Mouse (Mus musculus) ES-E14 (cell line): ENCODE measurements around the gene Zfp740. TPM values are rescaled to one million over a fixed set of nuclear protein-coding genes. Genes with fewer than 3 reads are reported as not detected.

ENCODE experiments used
- DNase-seq: peaks from one replicate; pipeline ENCODE4 v3.0.0-alpha.2; 2013; ENCODE audit warnings: low read depth, low spot score
- H3K27ac ChIP-seq: 2 replicates; pipeline ENCODE4 v1.5.1; 2012; ENCODE audit warnings: low read depth, mild to moderate bottlenecking, low read length, moderate library complexity, mixed read lengths; ENCODE audit not compliant: poor library complexity, insufficient read depth, severe bottlenecking
- H3K36me3 ChIP-seq: 2 replicates; pipeline ENCODE4 v1.6.1; 2012; ENCODE audit warnings: mild to moderate bottlenecking, low read length, moderate library complexity, mixed read lengths; ENCODE audit not compliant: control insufficient read depth, poor library complexity, insufficient read depth, severe bottlenecking
- H3K4me1 ChIP-seq, 2 experiments: fragments of 150-350 bp in 1 of 2; sonication (generic) in 1 of 2; 2 replicates each; pipeline ENCODE4 v1.6.1; 2012; ENCODE audit warnings: low read length in 2 of 2, mild to moderate bottlenecking in 1 of 2, mixed read lengths in 1 of 2; ENCODE audit not compliant: control insufficient read depth in 2 of 2, insufficient read depth in 2 of 2, poor library complexity in 1 of 2
- H3K4me3 ChIP-seq, 2 experiments: fragments of 150-350 bp in 1 of 2; sonication (generic) in 1 of 2; 2 replicates each; pipeline ENCODE4 v1.5.1; 2012; ENCODE audit warnings: low read length in 2 of 2, low read depth in 1 of 2, mild to moderate bottlenecking in 1 of 2, mixed read lengths in 1 of 2; ENCODE audit not compliant: insufficient read depth in 1 of 2, poor library complexity in 1 of 2, severe bottlenecking in 1 of 2
- H3K9ac ChIP-seq: 2 replicates; pipeline ENCODE4 v1.6.1; 2012; ENCODE audit warnings: low read depth, mild to moderate bottlenecking, low read length, mixed read lengths; ENCODE audit not compliant: poor library complexity, insufficient read depth, severe bottlenecking
- H3K9me3 ChIP-seq: fragments of 150-350 bp; sonication (generic); 2 replicates; pipeline ENCODE4 v1.6.1; 2012; ENCODE audit warnings: low read depth, mild to moderate bottlenecking, low read length; ENCODE audit not compliant: control insufficient read depth, insufficient read depth
- CHD2 ChIP-seq: IDR thresholded peaks from 2 replicates; pipeline ENCODE4 v1.6.1; 2014; ENCODE audit warnings: mild to moderate bottlenecking, low read depth, low read length, inconsistent platforms
- HCFC1 ChIP-seq: IDR thresholded peaks from 2 replicates; pipeline ENCODE4 v1.6.1; 2012; ENCODE audit warnings: low read length, inconsistent platforms, borderline replicate concordance; ENCODE audit not compliant: insufficient read depth
- MAFK ChIP-seq: IDR thresholded peaks from 2 replicates; pipeline ENCODE4 v1.6.1; 2014; ENCODE audit warnings: mild to moderate bottlenecking, low read depth, low read length, inconsistent platforms; ENCODE audit not compliant: insufficient read depth
- ZC3H11A ChIP-seq: IDR thresholded peaks from 2 replicates; pipeline ENCODE4 v1.6.1; 2012; ENCODE audit warnings: low read depth, mild to moderate bottlenecking, inconsistent platforms, low read length, borderline replicate concordance
- ZNF384 ChIP-seq: IDR thresholded peaks from 2 replicates; pipeline ENCODE4 v1.6.1; 2012; ENCODE audit warnings: low read depth, low read length, inconsistent platforms
- in situ Hi-C, 2 experiments: fragments of 600-800 bp; cut with MboI; formaldehyde crosslinking; loops; one replicate each; pipeline ENCODE4 v1.15.1; 2025; ENCODE audit warnings: low sequenced_read_pairs in 2 of 2, inconsistent platforms in 1 of 2; ENCODE audit not compliant: unreplicated experiment in 2 of 2
- total RNA-seq: library from RNA; depleted of rRNA; stranded (reverse); fragments of 300-350 nt; gene quantifications from 2 replicates; pipeline ENCODE4 v1.2.3, GENCODE M21; 2012

Zfp740 gene
- total RNA-seq, 1 experiment, result 98.5 TPM

DNA sequence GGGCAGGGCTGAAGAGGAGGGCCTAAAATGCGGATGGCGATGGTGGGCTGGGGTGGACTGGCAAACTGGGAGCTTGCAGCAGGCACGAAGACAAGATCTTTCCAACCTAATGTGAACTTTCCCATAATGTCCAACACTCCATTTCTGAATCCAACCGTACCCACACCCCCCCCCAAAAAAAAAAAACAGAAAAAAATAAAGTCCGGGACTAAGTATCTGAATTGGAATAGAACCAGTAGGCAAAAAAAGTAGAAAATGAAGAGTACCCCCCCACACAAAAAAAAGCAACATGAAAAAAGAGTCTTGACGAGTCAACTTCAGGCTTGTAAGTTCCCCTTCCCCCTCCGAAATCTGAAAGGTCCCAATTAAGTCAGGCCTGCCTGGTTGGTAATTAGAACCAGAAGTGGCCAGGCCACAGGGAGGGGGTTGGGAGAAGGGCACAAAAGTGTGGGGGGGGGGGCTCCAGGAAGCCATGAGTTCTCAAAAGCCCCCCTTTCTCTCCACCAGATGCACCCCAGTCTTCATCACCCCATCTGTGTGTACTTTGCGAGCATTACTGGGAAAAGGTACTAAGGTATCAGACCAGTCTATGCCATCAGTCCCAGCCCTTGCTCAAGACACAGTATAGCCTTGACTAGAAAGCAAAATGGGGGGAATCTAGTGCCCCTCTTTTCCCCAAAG lies 45.2 kb downstream of the Zfp740 start:
- Histone ChIP-seq H3K9me3 (no peaks in the 10 kb centered on the region), H3K27ac (peak overlapping the region; percentile 98), H3K4me3 (peak overlapping the region; percentile 69 to 93), H3K36me3 (no peaks in the 10 kb centered on the region; the same call in 1 of the 2 replicates), H3K4me1 (peaks cover 14 to 30% of the 10 kb centered on the region in 2 experiments), H3K9ac (peak overlapping the region; percentile 79; the same call in 1 of the 2 replicates)
- DNase-seq, result no peak
- no peak for TF ChIP-seq HCFC1
- no peak for TF ChIP-seq CHD2
- TF ChIP-seq ZC3H11A, result no peak
- peak; percentile 54; the same call in 1 of the 2 replicates for TF ChIP-seq ZNF384
- in situ Hi-C loops, result no loop called here

DNA sequence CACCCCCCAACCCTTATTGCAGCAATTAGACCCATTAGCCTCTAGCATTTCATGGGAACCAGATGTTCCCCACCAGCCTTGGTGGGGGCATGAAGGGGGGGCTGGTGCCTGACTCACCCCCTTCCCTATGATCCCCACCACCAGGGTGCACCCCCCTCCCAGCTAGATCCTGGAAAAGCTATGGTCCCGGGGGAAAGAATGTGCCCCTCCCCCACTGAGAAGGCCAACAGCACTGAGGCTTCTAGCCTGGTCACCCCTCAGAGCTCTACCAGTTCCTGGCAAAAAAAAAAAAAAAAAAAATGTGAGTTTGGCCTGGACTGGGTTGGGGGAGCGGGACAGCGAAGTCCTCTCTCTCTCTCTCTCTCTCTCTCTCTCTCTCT lies 45.8 kb downstream of the Zfp740 start:
- Histone ChIP-seq H3K27ac (peak overlapping the region; percentile 98; the same call in 1 of the 2 replicates), H3K4me1 (peaks cover 14 to 31% of the 10 kb centered on the region in 2 experiments), H3K36me3 (peaks cover 2% of the 10 kb centered on the region; the same call in 1 of the 2 replicates), H3K9me3 (no peaks in the 10 kb centered on the region), H3K9ac (peak overlapping the region; percentile 64; the same call in 1 of the 2 replicates), H3K4me3 (peak overlapping the region; percentile 69 to 93; a peak in 3 of 4 replicates)
- TF ChIP-seq CHD2, result no peak
- peak; percentile 92 for TF ChIP-seq ZNF384
- DNase-seq, result no peak
- in situ Hi-C loops, result no loop called here

- Histone ChIP-seq H3K27ac (peak overlapping the region; percentile 98; the same call in 1 of the 2 replicates), H3K9ac (peak overlapping the region; percentile 69; the same call in 1 of the 2 replicates), H3K36me3 (peaks cover 2% of the 10 kb centered on the region; the same call in 1 of the 2 replicates), H3K4me1 (peaks cover 12 to 32% of the 10 kb centered on the region in 2 experiments), H3K4me3 (peak overlapping the region; percentile 12 to 93), H3K9me3 (no peaks in the 10 kb centered on the region)
- DNase-seq, result no peak
- in situ Hi-C loops, result no loop called here
- no peak for TF ChIP-seq MAFK
- no peak for TF ChIP-seq CHD2
- no peak for TF ChIP-seq ZC3H11A
- TF ChIP-seq HCFC1, result no peak
- TF ChIP-seq ZNF384, result no peak
Observed at GRCm38 (mm10) chr15:102249251-102249691, 46.2 kb downstream of the Zfp740 start.

DNA sequence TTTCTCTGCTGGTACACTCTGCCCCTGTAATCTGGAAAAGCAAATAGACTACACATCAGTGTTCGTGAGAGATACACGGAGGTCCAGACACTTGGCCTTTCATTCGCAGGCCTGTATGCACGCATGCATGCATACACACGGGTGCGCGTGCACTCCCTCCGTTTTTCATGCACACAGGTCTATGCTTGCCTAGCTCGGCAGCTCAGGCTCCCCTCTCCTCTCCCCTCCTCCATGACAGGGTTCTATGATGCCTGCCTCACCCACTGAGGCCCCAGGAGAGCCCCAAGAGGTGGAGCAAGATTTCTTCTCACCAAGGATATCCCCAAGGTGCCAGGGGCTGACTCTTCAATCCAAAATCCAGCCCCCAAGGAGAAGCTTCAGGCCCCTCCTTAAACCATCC lies 46.9 kb downstream of the Zfp740 start:
- peak overlapping the region; percentile 69 for H3K9ac ChIP-seq
- H3K27ac ChIP-seq, result peak overlapping the region; percentile 98; the same call in 1 of the 2 replicates
- no peak for DNase-seq
- no peak for TF ChIP-seq MAFK
- TF ChIP-seq ZC3H11A, result no peak
- no peak for TF ChIP-seq HCFC1
- TF ChIP-seq CHD2, result no peak
- no peak for TF ChIP-seq ZNF384
- peaks cover 2% of the 10 kb centered on the region; the same call in 1 of the 2 replicates for H3K36me3 ChIP-seq
- peaks cover 9 to 35% of the 10 kb centered on the region in 2 experiments for H3K4me1 ChIP-seq
- in situ Hi-C loops, result no loop called here
- H3K4me3 ChIP-seq, result peak overlapping the region; percentile 12 to 93; a peak in 3 of 4 replicates
- H3K9me3 ChIP-seq, result no peaks in the 10 kb centered on the region

- H3K9me3 ChIP-seq, result no peaks in the 10 kb centered on the region
- no peak for TF ChIP-seq ZNF384
- no peak for TF ChIP-seq CHD2
- TF ChIP-seq HCFC1, result no peak
- TF ChIP-seq ZC3H11A, result no peak
- no peak for TF ChIP-seq MAFK
- H3K4me1 ChIP-seq, result peaks cover 9 to 41% of the 10 kb centered on the region in 2 experiments
- H3K36me3 ChIP-seq, result peaks cover 2% of the 10 kb centered on the region; the same call in 1 of the 2 replicates
- DNase-seq, result no peak
- in situ Hi-C loops, result no loop called here
- H3K4me3 ChIP-seq, result no peak overlapping the region; a peak in 1 of 4 replicates
- peak overlapping the region; percentile 69; the same call in 1 of the 2 replicates for H3K9ac ChIP-seq
- H3K27ac ChIP-seq, result peak overlapping the region; percentile 98; the same call in 1 of the 2 replicates
Observed at GRCm38 (mm10) chr15:102250521-102250920, 47.5 kb downstream of the Zfp740 start.
